Mouse (Mus musculus): ENCODE data around the gene Nbea.

GRCm38 (mm10) chr3:55781429-55782055 lies 402.0 kb downstream of the Nbea start:
- TF ChIP-seq HCFC1 (IDR thresholded peaks at IDR 0.05; ENCODE audit: borderline replicate concordance, insufficient read depth, low read length) (no peak), MAFK (IDR thresholded peaks at IDR 0.05; ENCODE audit: insufficient read depth, low read depth, low read length) (no peak), ZC3H11A (IDR thresholded peaks at IDR 0.05; ENCODE audit: borderline replicate concordance, low read depth, low read length) (no peak), ZNF384 (IDR thresholded peaks at IDR 0.05; ENCODE audit: low read depth, low read length) (no peak)

Measured in ES-E14 (cell line).